Mouse (Mus musculus) ES-CJ7 (cell line): ENCODE results near the gene Itsn2.
"Not testable (repeated sequence)": the region's sequence is repeated elsewhere in the genome, so short reads cannot be mapped to it uniquely, and the experiment has no call there.

Experiments
- DNase-seq: peaks from one replicate; pipeline ENCODE4 v3.0.0; 2011; ENCODE audit warnings: low read depth, low spot score

The Itsn2 gene

DNA sequence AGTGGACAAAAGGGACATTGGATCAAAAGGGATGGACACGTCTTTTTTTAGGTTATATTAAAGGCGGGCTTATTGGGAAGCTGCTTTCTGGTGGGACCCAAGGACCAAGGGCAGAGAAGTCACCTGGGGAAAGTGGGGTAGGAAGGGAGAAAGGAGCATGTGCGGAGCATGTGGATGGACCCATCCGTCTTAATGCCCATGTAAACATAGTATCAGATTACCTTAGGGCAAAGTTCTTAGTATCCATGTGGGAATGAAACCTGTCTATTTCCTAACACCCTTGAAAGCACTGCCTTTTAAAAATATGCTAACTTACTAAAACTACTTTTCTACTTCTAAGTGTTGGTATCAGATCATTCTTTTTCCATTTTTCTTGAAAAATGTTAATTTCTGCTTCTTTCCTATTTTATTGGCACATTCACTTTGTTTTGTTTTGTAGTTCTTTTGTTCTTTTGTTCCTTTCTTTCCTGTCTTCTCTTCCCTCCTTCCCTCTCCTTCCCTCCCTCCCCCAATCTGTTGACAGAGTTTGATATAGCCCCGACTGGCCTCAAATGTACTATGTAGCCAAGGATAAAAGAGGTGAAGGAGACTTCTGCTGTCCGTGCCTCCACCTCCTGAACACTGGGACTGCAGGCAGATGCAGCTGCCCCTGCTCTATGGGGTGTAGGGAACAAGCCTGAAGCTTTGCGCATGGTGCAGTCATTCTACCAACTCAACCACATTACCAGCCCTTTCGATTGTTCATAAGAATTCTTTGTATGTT, 6.4 kb downstream of the Itsn2 start:
- DNase-seq: no peak

DNA sequence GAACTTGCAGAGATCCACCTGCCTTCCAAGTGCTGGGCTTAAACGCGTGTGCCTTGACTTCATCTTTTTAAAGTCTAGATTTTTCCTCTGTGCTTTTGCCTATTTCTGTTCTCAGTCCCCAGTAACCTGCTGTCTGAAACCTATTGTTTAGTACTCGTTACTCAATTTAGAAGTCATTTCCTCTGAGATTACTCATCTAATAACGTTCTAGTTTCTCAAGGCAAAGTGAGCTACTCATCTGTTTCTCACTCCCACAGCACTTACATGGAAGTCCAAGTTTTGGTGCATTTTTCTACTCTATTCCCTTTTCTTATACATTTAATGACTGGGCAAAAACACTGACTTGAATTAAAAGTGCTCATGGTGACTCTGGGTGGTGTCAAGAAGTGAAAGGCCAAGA, 7.3 kb downstream of the Itsn2 start:
- no peak for DNase-seq

DNA sequence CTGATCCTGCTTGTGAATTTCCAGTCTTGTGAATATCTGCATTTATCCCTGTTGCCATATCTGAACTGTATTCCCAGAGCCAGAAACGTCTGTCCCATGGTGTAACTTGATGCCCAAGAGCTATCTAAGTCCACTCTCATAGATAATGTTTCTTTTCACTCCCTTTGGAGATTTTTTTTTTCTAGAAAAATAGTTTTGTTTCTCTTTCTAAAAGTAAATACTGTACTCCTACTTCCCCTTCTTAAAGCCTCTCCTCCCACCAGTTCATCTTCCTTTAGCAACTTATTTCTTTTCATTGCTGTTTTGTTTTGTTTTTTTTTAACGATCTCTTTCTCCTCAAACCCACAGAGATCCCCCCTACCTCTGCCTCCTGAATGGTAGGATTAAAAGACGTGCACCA, 14.2 kb downstream of the Itsn2 start:
- DNase-seq: no peak

DNA sequence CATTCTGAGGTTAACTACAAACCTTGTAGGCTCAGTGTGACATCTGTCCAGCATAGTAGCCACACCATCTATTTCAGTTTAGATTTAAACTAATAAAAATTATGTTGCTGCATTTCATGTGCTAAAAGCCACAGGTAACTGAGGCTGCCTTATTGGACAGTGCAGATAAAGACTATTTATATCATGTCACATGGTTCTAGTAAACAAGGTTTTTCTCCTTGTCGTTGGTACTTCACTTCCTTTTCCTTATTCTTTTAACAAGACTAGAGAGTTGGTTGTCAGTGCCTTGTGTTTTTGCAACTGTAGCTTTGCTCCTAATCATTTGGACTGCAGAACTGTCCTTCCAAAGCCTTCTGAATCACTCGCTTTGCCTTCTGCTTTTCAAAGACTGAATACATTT, 22.3 kb downstream of the Itsn2 start:
- DNase-seq: no peak

DNA sequence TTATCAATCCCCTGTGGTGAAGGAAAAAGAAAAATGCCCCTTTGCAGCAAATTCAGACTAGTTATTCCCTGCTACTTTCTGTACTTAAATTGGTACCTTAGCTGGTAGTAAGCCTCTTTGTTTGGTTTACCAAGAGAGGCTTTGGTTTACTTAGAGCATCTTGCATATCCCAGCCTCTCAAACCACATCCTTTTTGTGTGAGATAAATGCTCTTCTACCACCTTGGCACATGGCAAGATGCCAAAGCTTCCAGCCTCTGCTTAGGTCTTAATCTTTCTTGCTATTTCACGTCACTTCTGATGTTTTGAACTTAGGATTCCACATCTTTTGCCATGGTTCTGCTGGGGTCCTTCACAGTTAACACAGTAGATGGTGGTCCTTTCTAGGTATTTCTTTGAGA, 31.8 kb downstream of the Itsn2 start:
- no peak for DNase-seq

DNA sequence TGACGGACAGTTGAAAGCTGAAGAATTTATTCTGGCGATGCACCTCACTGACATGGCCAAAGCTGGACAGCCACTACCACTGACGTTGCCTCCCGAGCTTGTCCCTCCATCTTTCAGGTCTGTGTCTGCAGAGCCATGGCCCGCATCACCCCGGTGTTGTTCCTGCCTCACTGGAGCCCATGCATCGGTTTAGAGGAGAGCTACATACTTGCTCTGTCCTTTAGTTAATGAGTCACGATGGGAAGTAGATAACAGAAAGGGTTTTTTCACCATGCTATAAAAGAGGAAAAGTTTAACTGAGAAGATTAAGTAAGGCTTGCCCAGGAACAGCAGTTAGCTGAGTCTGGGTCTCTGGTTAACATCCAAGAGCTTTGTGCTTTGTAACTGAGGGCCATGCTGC, 40.5 kb downstream of the Itsn2 start:
- no peak for DNase-seq

DNA sequence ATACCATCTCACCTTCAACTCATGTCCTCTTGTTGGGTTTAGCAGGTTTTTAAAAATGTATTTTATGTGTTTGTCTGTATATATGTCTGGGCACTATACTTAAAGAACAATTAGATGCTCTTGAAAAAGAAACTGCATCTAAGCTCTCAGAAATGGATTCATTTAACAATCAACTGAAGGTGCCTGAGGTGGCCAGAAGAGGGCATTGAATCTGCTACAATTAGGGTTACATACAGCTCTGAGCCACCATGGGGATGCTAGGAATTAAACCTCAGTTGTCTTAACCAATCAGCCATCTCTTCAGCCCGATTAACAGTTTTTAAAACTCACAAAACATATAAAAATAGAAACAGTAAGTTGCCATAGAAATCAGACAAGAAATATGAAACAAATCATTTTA, 46.0 kb downstream of the Itsn2 start:
- DNase-seq: peak; percentile 15

DNA sequence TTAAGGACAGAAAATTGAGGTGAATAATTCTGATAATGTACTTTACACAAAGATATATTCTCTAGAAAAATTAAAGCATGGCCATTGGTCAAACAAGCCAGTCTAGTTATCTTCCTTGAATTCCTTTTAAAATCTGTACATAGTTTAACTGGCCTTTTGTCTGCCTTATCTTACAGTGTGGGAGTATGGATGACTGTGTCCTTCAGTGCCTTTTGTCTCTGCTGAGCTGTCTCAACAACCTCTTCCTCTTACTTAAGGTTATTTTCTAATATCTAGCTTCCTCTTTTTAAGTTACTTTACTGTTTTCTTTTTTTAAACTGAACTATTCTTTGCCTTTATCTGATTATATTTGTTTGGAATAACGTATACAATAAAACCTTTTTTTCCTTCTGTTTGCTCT, 48.3 kb downstream of the Itsn2 start:
- DNase-seq: no peak

DNA sequence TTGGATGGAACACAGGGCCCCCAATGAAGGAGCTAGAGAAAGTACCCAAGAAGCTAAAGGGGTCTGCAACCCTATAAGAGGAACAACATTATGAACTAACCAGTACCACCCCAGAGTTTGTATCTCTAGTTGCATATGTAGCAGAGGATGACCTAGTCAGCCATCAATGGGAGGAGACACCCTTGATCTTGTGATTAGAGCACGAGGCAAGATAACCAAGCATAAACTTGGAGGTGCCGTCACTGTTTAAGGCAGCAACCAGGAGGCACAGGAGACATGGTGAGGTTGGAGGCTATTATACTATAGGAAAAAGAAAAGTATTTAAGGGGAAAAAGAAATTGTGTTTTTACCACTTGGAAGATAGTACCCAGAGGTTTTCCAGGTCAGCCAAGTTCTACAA, 64.4 kb downstream of the Itsn2 start:
- no peak for DNase-seq

DNA sequence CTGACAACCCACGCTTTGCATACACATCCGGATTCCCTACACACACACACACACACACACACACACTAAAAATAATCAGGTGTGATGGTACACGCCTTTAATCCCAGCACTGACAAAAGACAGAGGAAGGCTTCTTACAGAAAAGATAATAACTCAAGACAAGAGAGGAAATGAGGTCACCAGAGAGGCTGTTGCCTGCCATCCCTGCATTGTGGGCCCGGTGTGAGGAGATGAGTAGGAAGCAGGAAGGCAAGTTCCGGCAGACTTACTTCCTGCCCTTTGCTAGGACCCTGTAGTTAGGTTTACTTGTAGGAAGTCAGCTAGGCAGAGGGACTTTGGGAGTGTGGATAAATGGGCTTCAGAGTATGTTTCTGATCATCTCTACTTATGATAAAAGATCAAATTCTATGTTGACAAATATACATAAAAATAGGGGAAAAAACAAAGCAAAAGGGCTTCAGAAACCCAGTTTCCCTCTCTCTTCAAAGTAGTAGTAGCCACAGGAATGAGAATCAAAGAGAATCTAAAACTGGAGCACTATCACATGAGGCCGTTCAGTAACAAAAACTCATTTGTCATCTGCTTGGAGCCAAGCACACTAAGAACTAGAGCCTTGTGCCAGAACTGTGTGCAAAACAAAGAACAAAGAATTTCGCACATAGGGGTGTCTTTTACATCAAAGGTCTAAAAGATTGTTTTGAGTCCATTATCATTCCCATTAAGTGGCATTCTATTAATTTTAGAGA, 72.7 kb downstream of the Itsn2 start:
- no peak for DNase-seq

DNA sequence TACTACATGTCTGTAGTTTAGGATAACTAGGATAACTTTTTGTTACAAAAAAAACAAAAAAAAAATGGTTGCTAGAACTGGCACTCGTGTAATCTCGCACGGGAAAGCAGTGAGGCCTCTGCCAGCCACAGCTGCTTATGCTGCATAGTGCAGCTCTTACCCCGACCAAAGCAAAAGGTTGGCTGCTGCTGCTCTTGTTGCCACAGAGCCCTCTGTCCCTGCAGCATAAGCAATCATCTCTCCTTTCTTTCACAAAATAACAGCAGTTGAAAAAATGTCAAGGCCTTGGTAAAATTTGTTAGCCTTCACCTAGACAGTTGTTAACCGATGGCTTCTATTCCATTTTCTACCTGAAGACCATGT, 73.2 kb downstream of the Itsn2 start:
- no peak for DNase-seq

DNA sequence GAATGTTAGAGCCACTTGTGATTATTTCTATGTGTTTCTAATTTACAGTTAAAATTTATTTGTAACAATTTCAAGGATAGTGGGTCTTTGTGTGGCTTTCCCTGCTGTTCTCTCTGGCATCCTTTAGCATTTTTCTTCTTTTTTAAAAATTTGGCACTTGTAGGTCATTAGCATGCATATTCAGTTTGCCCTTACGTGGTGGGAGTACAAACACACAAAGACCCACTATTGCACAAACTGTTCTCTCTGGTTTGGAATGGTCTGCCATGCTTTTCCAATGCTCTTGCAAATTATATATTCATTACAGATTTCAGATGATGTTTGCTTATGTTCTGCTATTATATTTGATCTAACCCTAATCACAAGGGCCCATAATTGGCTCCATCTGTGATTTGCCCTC, 83.9 kb downstream of the Itsn2 start:
- DNase-seq: no peak

DNA sequence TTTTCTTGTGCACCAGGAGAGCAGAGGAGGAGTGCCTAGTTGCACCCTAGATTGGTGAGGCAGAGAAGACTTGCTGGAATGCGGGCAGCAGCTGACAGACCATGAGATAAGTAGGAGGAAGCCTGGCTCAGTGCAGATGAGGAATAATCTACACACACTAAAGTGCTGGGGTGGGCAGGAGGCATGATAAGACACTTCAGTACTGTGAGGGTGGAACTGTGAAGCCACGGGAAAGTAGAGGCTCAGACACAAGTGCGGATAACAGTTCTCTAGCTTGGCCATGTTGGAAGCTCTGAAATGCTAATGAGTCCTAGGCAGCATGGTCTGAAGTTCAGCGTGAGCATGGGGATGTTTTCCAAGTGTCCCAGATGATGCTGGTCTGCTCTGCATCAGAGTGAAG, 87.5 kb downstream of the Itsn2 start:
- DNase-seq: no peak

DNA sequence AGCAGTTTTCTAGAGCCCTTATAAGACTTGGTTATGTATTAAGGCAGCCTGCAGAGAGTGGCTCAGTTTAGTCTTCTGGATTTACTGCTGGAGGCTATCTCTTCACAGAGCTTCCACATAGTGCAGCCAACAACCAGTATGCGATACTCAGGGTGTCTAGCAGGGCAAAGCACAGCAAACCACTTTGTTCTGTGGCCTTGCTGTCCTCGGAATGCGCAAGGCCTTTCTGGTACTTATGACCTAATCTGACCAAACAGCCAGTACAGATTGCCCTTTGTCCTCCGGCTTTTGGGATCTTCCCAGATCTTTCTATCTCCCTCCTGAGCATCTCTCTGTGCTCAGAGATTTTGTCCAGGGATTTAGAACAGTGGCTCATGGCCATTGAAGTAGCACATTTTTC, 93.0 kb downstream of the Itsn2 start:
- no peak for DNase-seq

DNA sequence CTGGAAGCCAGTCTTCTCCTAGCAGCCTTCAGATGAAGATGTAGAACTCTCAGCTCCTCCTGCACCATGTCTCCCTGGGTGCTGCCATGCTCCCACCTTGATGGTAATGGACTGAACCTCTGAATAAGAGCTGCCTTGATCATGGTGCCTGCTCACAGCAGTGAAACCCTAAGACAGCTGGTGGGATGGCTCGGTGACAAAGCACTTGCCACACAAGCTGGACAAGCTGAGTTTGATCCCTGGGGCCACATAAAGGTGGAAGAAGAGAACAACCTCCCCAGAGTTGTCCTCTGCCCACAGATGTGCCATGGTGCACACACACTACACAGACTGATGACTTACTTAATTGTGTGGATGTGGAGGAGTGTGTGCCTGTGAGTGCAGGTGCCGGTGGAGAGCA, 95.9 kb downstream of the Itsn2 start:
- no peak for DNase-seq

DNA sequence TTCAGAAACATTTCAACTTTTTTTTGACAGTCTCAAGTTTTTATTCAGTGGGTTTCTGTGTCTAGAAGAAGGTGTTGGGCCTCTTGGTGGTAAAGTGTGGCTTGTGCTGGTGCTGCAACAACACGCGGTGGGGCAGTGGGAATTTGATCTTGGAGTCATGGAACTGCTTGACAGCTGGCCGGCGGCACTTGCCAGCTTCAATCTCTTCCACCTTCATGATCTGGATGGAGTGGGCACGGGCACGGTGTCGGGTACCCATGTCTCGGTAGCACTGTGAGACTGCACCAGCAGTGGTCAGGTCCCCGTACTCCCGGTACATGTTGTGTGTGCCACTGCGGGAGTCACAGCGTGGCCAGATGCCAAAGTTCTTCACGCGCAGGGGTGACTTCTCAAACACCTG, 96.9 kb downstream of the Itsn2 start:
- no peak for DNase-seq

DNA sequence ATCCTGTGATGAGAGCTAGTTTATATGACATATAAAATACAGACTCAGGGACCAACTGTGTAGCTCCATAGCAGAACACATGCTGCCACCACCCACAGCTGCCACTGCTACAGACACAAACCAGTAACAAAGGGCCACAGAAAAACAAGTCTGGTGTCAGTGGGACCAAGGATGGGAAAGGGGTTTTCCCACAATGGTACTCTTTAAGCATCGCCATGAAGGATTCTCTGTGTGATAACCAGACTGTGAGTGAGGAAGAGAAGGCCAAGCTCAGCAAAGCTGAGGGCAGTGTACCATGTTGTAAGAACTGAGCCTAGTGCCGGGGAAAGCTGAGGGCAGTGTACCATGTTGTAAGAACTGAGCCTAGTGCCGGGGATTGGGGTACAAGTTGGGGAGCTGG, 98.8 kb downstream of the Itsn2 start:
- no peak for DNase-seq

DNA sequence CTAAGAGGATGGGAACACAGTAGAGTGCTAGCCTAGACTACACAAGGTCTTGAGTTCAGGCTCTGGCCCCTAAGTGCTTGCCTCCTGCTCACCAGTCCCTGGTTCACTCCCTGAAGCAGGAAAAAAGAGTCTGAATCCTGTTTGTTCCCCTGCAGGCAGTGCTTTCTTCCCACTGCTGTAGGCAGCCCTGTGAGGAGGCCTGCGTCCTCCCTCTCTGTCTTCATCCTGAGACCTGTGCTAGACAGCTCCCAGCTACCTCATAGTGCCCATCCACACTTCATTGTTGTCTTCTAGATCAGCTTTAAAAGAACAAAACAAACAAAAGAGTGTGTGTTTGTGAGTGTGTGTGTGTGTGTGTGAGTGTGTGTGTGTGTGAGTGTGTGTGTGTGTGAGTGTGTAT, 102.1 kb downstream of the Itsn2 start:
- DNase-seq: no peak

DNA sequence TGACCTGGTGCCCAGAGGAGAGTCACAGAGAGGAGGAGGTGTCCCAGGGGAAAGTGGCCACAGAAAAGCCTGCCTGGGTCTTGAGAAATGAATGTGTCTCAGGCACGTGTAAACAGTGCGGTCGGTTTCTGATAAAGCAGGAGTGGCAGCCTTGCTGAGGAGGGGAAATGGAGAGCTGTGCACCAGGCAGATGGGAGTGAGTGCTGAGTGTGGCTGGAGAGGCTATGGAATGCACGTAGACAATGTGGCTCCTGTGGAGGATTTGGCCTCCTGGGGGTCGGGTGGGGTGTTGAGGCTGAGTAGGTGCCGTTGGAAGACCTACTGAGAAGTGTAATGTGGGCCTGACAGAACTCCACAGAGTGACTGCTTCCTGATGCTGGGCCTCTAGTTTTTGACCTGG, 113.2 kb downstream of the Itsn2 start:
- DNase-seq: not testable (repeated sequence)

DNA sequence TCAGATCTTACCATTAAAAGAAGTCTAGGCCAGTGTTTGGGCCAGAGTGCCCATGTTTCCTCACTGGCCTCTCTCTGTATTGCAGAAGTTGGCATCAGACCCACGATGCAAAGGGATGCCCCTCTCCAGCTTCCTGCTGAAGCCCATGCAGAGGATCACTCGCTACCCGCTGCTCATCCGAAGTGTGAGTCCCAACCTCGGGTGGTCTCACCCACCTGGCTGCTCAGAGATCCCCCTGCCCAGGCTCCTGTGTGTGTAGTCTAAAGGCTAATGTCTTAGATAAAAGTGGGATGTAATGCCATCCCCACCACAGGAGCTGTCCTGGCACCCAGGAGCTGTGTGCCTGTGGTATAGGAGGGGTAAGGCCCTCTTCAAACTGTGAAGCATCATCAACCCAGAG, 113.7 kb downstream of the Itsn2 start:
- DNase-seq: no peak

DNA sequence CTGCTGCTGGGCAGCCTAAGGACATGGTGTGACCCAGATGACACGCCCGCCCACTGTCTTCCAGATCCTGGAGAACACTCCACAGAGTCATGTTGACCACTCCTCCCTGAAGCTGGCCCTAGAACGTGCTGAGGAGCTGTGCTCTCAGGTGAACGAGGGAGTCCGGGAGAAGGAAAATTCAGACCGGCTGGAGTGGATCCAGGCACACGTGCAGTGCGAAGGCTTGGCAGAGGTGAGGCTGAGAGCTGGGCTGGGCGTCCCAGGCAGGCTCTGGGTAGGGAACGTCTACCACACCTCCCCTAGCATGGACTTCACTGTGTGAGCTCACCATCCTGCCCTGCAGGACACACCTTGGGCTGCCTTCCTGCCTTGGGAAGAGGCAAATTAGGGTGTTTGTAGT, 114.5 kb downstream of the Itsn2 start:
- no peak for DNase-seq

DNA sequence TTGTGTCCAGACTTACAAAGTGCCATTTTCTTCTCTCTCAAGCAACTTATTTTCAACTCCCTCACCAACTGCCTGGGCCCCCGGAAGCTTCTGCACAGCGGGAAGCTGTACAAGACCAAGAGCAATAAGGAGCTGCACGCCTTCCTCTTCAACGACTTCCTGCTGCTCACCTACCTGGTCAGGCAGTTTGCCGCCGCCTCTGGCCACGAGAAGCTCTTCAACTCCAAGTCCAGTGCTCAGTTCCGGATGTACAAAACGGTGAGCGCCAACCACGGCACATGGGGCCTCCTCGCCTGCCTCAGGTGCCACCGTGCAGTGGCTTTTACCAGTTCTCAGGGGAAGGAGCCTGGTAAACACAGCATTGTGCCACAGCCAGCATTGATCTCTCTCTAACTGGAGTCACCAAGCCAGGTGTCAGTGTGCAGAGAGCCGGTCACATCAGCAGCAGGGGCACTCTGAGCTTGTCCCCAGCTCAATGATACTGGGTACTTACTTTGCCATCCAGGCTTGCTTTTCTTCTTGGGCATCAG, 115.1 kb downstream of the Itsn2 start:
- no peak for DNase-seq

DNA sequence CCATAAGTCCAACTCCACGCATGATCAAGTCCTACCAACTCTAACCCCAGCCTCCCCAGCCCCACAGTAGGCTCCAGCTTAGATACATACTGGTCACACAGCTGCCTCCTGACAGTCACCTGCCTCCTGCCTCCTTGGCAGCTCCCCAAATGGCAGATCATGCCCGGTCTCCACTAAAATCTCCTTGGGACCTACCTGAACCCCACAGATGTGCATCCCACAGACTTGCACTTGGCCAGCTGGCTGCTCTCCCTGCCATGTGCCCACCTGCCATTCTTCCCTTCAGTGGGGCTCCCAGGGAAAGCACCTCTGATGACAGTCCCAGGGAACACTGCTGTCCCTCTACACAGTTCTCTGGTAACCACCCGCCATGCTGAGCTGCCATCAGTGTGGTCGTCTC, 115.9 kb downstream of the Itsn2 start:
- no peak for DNase-seq
